Mouse (Mus musculus): Measurements from ENCODE around the gene Alkbh3. TPM values are rescaled to one million over a fixed set of nuclear protein-coding genes. Genes with fewer than 3 reads are reported as not detected.

Alkbh3 gene
- polyA plus RNA-seq, 1 experiment from 2014 or later = 76.2 TPM

- ATAC-seq (ENCODE audit: insufficient number of reproducible peaks, insufficient read depth, low FRiP score, low read depth) = no peak
Measured at GRCm38 (mm10) chr2:94030602-94031001, 20.0 kb upstream of the Alkbh3 start.

GRCm38 (mm10) chr2:94024637-94025036, 14.0 kb upstream of the Alkbh3 start:
- Histone ChIP-seq H3K4me2 (ENCODE audit: low read length) (no peak overlapping the region), H3K4me3 (ENCODE audit: control insufficient read depth in 1 of 2, insufficient read depth in 1 of 2, low read depth in 1 of 2, low read length in 2 of 2) (no peak overlapping the region), H3K4me1 (ENCODE audit: control insufficient read depth in 2 of 2, insufficient read depth in 2 of 2, low read length in 2 of 2) (peaks cover 0 to 4% of the 10 kb centered on the region in 2 experiments; a peak in 1 of 4 replicates), H3K27ac (replicated peaks in 1 of 2; ENCODE audit: control insufficient read depth in 1 of 2, insufficient read depth in 1 of 2, low read depth in 2 of 2, low read length in 2 of 2) (no peak overlapping the region), H3K9ac (ENCODE audit: low read length) (no peak overlapping the region), H3K27me3 (ENCODE audit: control insufficient read depth, insufficient read depth, low read length) (no peaks in the 10 kb centered on the region), H3K9me3 (ENCODE audit: control insufficient read depth, low read length) (no peaks in the 10 kb centered on the region), H3K36me3 (ENCODE audit: control insufficient read depth, insufficient read depth, low read length) (no peaks in the 10 kb centered on the region)
- no peak for ATAC-seq (ENCODE audit: insufficient number of reproducible peaks, insufficient read depth, low FRiP score, low read depth)
- WGBS = 31% methylated on average over 6 of the region's 6 CpGs

More at GRCm38 (mm10) chr2:94030602-94031001, 20.0 kb upstream of the Alkbh3 start:
- no peak overlapping the region for H3K4me3 ChIP-seq (ENCODE audit: control insufficient read depth in 1 of 2, insufficient read depth in 1 of 2, low read depth in 1 of 2, low read length in 2 of 2)
- H3K9ac ChIP-seq (ENCODE audit: low read length) = no peak overlapping the region
- no peaks in the 10 kb centered on the region for H3K9me3 ChIP-seq (ENCODE audit: control insufficient read depth, low read length)
- H3K4me2 ChIP-seq (ENCODE audit: low read length) = no peak overlapping the region
- H3K27me3 ChIP-seq (ENCODE audit: control insufficient read depth, insufficient read depth, low read length) = no peaks in the 10 kb centered on the region
- peaks cover 20% of the 10 kb centered on the region for H3K36me3 ChIP-seq (ENCODE audit: control insufficient read depth, insufficient read depth, low read length)
- H3K4me1 ChIP-seq (ENCODE audit: control insufficient read depth in 2 of 2, insufficient read depth in 2 of 2, low read length in 2 of 2) = no peaks in the 10 kb centered on the region
- no peak overlapping the region for H3K27ac ChIP-seq (replicated peaks in 1 of 2; ENCODE audit: control insufficient read depth in 1 of 2, insufficient read depth in 1 of 2, low read depth in 2 of 2, low read length in 2 of 2)

GRCm38 (mm10) chr2:94002331-94002730, 8.3 kb downstream of the Alkbh3 start:
- no peak overlapping the region for H3K4me2 ChIP-seq (ENCODE audit: low read length)
- no peaks in the 10 kb centered on the region for H3K27me3 ChIP-seq (ENCODE audit: control insufficient read depth, insufficient read depth, low read length)
- H3K9me3 ChIP-seq (ENCODE audit: control insufficient read depth, low read length) = no peaks in the 10 kb centered on the region
- no peak overlapping the region for H3K4me3 ChIP-seq (ENCODE audit: control insufficient read depth in 1 of 2, insufficient read depth in 1 of 2, low read depth in 1 of 2, low read length in 2 of 2)
- no peaks in the 10 kb centered on the region; a peak in 1 of 4 replicates for H3K4me1 ChIP-seq (ENCODE audit: control insufficient read depth in 2 of 2, insufficient read depth in 2 of 2, low read length in 2 of 2)
- no peak overlapping the region for H3K27ac ChIP-seq (replicated peaks in 1 of 2; ENCODE audit: control insufficient read depth in 1 of 2, insufficient read depth in 1 of 2, low read depth in 2 of 2, low read length in 2 of 2)
- no peak for ATAC-seq (ENCODE audit: insufficient number of reproducible peaks, insufficient read depth, low FRiP score, low read depth)
- WGBS = 4% methylated on average over 2 of the region's 2 CpGs
- H3K9ac ChIP-seq (ENCODE audit: low read length) = no peak overlapping the region
- peaks cover 94% of the 10 kb centered on the region for H3K36me3 ChIP-seq (ENCODE audit: control insufficient read depth, insufficient read depth, low read length)

- no peaks in the 10 kb centered on the region; a peak in 1 of 4 replicates for H3K4me1 ChIP-seq (ENCODE audit: control insufficient read depth in 2 of 2, insufficient read depth in 2 of 2, low read length in 2 of 2)
- H3K36me3 ChIP-seq (ENCODE audit: control insufficient read depth, insufficient read depth, low read length) = peaks cover 94% of the 10 kb centered on the region
- H3K9me3 ChIP-seq (ENCODE audit: control insufficient read depth, low read length) = no peaks in the 10 kb centered on the region
- H3K4me2 ChIP-seq (ENCODE audit: low read length) = no peak overlapping the region
- no peak overlapping the region for H3K4me3 ChIP-seq (ENCODE audit: control insufficient read depth in 1 of 2, insufficient read depth in 1 of 2, low read depth in 1 of 2, low read length in 2 of 2)
- no peak overlapping the region for H3K27ac ChIP-seq (replicated peaks in 1 of 2; ENCODE audit: control insufficient read depth in 1 of 2, insufficient read depth in 1 of 2, low read depth in 2 of 2, low read length in 2 of 2)
- WGBS = 73% methylated on average over 4 of the region's 4 CpGs
- H3K27me3 ChIP-seq (ENCODE audit: control insufficient read depth, insufficient read depth, low read length) = no peaks in the 10 kb centered on the region
- H3K9ac ChIP-seq (ENCODE audit: low read length) = no peak overlapping the region
- ATAC-seq (ENCODE audit: insufficient number of reproducible peaks, insufficient read depth, low FRiP score, low read depth) = no peak
Measured at GRCm38 (mm10) chr2:94001918-94002317, 8.7 kb downstream of the Alkbh3 start.

DNA sequence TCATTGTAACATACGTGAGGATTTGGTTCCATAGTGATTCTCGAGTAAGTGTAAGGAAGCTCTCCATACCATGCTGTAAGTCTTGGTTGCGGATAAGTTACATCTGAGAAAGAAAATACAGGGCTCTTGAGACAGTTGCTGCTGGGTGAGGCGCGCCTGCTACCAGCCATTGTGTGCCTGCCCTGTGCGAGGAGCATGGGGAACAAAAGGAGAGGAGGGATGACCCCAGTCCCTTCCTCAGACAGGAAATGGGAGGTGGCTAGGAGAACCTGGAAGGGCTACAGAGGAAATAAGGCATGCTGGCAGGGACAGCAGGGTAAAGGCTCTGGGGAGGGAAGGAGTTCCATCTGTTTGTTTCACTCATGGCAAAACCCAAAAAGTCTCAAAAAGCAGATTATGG, 9.2 kb downstream of the Alkbh3 start:
- Histone ChIP-seq H3K4me1 (ENCODE audit: control insufficient read depth in 2 of 2, insufficient read depth in 2 of 2, low read length in 2 of 2) (no peaks in the 10 kb centered on the region; a peak in 1 of 4 replicates), H3K36me3 (ENCODE audit: control insufficient read depth, insufficient read depth, low read length) (peaks cover 94% of the 10 kb centered on the region), H3K27ac (replicated peaks in 1 of 2; ENCODE audit: control insufficient read depth in 1 of 2, insufficient read depth in 1 of 2, low read depth in 2 of 2, low read length in 2 of 2) (0 out of 4 replicates have a peak overlapping the region, but pooled peaks of 1 of the 2 experiments have one; percentile 10), H3K9me3 (ENCODE audit: control insufficient read depth, low read length) (no peaks in the 10 kb centered on the region), H3K4me3 (ENCODE audit: control insufficient read depth in 1 of 2, insufficient read depth in 1 of 2, low read depth in 1 of 2, low read length in 2 of 2) (no peak overlapping the region), H3K27me3 (ENCODE audit: control insufficient read depth, insufficient read depth, low read length) (no peaks in the 10 kb centered on the region), H3K4me2 (ENCODE audit: low read length) (no peak overlapping the region), H3K9ac (ENCODE audit: low read length) (no peak overlapping the region)
- WGBS = 81% methylated on average over 6 of the region's 6 CpGs
- ATAC-seq (ENCODE audit: insufficient number of reproducible peaks, insufficient read depth, low FRiP score, low read depth) = no peak

- Histone ChIP-seq H3K4me2 (ENCODE audit: low read length) (no peak within 1 kb of the TSS), H3K4me3 (ENCODE audit: control insufficient read depth in 1 of 2, insufficient read depth in 1 of 2, low read depth in 1 of 2, low read length in 2 of 2) (no peak within 1 kb of the TSS), H3K9me3 (ENCODE audit: control insufficient read depth, low read length) (no peaks in the 10 kb centered on the region), H3K27ac (replicated peaks in 1 of 2; ENCODE audit: control insufficient read depth in 1 of 2, insufficient read depth in 1 of 2, low read depth in 2 of 2, low read length in 2 of 2) (no peak within 1 kb of the TSS), H3K36me3 (ENCODE audit: control insufficient read depth, insufficient read depth, low read length) (peaks cover 91% of the 10 kb centered on the region), H3K4me1 (ENCODE audit: control insufficient read depth in 2 of 2, insufficient read depth in 2 of 2, low read length in 2 of 2) (peaks cover 12 to 34% of the 10 kb centered on the region in 2 experiments), H3K27me3 (ENCODE audit: control insufficient read depth, insufficient read depth, low read length) (no peaks in the 10 kb centered on the region), H3K9ac (ENCODE audit: low read length) (no peak within 1 kb of the TSS)
- WGBS = 92% methylated on average over 6 of the region's 6 CpGs
- no peak for ATAC-seq (ENCODE audit: insufficient number of reproducible peaks, insufficient read depth, low FRiP score, low read depth)
Measured at GRCm38 (mm10) chr2:93996254-93996653, 14.4 kb downstream of the Alkbh3 start, which contains the start of gene Gm27027. Gene Gm27027 (minus strand): TSS chr2:93996354.

- H3K27ac ChIP-seq (replicated peaks in 1 of 2; ENCODE audit: control insufficient read depth in 1 of 2, insufficient read depth in 1 of 2, low read depth in 2 of 2, low read length in 2 of 2) = peak overlapping the region in 1 of 2 experiments; percentile 10; a peak in 1 of 4 replicates
- H3K4me2 ChIP-seq (ENCODE audit: low read length) = no peak overlapping the region
- H3K27me3 ChIP-seq (ENCODE audit: control insufficient read depth, insufficient read depth, low read length) = no peaks in the 10 kb centered on the region
- H3K9ac ChIP-seq (ENCODE audit: low read length) = no peak overlapping the region; the same call in 1 of the 2 replicates
- H3K4me3 ChIP-seq (ENCODE audit: control insufficient read depth in 1 of 2, insufficient read depth in 1 of 2, low read depth in 1 of 2, low read length in 2 of 2) = no peak overlapping the region
- H3K4me1 ChIP-seq (ENCODE audit: control insufficient read depth in 2 of 2, insufficient read depth in 2 of 2, low read length in 2 of 2) = peaks cover 12 to 36% of the 10 kb centered on the region in 2 experiments
- 27% methylated on average over 3 of the region's 3 CpGs for WGBS
- H3K9me3 ChIP-seq (ENCODE audit: control insufficient read depth, low read length) = no peaks in the 10 kb centered on the region
- no peak for ATAC-seq (ENCODE audit: insufficient number of reproducible peaks, insufficient read depth, low FRiP score, low read depth)
- peaks cover 91% of the 10 kb centered on the region for H3K36me3 ChIP-seq (ENCODE audit: control insufficient read depth, insufficient read depth, low read length)
Measured at GRCm38 (mm10) chr2:93992810-93993209, 17.8 kb downstream of the Alkbh3 start.

DNA sequence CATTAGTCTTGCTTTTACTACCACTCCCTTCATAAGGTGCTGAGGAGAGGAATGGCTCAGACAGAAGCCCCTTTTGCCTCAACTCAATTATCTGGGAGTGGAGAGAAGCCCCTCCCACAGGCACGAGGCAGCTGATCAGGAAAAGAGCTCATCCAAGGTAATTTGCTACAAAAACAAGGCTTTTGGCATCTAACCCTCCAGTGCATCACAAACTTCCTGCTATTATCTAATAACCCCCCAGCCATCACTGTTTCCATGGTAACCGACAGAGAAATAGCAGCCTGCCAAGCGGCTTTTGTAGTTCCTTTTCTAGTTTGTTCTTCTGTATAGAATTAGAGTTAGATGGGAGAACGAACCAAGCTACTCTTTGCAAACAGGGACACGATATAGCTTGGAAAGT, 18.3 kb downstream of the Alkbh3 start:
- WGBS = 57% methylated on average over 5 of the region's 5 CpGs
- Histone ChIP-seq H3K4me2 (ENCODE audit: low read length) (no peak overlapping the region), H3K27ac (replicated peaks in 1 of 2; ENCODE audit: control insufficient read depth in 1 of 2, insufficient read depth in 1 of 2, low read depth in 2 of 2, low read length in 2 of 2) (peak overlapping the region; percentile 10 to 58; a peak in 2 of 4 replicates), H3K9me3 (ENCODE audit: control insufficient read depth, low read length) (no peaks in the 10 kb centered on the region), H3K9ac (ENCODE audit: low read length) (no peak overlapping the region), H3K4me3 (ENCODE audit: control insufficient read depth in 1 of 2, insufficient read depth in 1 of 2, low read depth in 1 of 2, low read length in 2 of 2) (no peak overlapping the region), H3K4me1 (ENCODE audit: control insufficient read depth in 2 of 2, insufficient read depth in 2 of 2, low read length in 2 of 2) (peaks cover 12 to 36% of the 10 kb centered on the region in 2 experiments), H3K27me3 (ENCODE audit: control insufficient read depth, insufficient read depth, low read length) (no peaks in the 10 kb centered on the region), H3K36me3 (ENCODE audit: control insufficient read depth, insufficient read depth, low read length) (peaks cover 91% of the 10 kb centered on the region)
- no peak for ATAC-seq (ENCODE audit: insufficient number of reproducible peaks, insufficient read depth, low FRiP score, low read depth)
